Mouse (Mus musculus) forebrain, embryonic 11.5 days (tissue): ENCODE measurements around the gene Ptcd2. TPM values are rescaled to one million over a fixed set of nuclear protein-coding genes. Genes with fewer than 3 reads are reported as not detected.
"Not testable (repeated sequence)": the region's sequence is repeated elsewhere in the genome, so short reads cannot be mapped to it uniquely, and the experiment has no call there.

Experiments
- ATAC-seq: fragments of 200-750 bp; cut with Nextera tagmentation; replicated peaks from 2 replicates; pipeline ENCODE4 v1.8.0; 2017; ENCODE audit warnings: moderate TSS enrichment; ENCODE audit not compliant: low FRiP score
- DNase-seq: peaks from one replicate; pipeline ENCODE4 v3.0.0-alpha.2; 2017; ENCODE audit warnings: low spot score
- H3K27ac ChIP-seq: fragments of 300-500 bp; sonication (generic); 2 replicates; pipeline ENCODE4 v1.5.1; 2014; ENCODE audit warnings: low read depth, low read length
- H3K27me3 ChIP-seq: fragments of 300-500 bp; sonication (generic); 2 replicates; pipeline ENCODE4 v1.6.1; 2014; ENCODE audit warnings: mild to moderate bottlenecking, low read length, mixed read lengths; ENCODE audit not compliant: control insufficient read depth, insufficient read depth
- H3K36me3 ChIP-seq: fragments of 300-500 bp; sonication (generic); 2 replicates; pipeline ENCODE4 v1.6.1; 2014; ENCODE audit warnings: mild to moderate bottlenecking, low read length, moderate library complexity, mixed read lengths; ENCODE audit not compliant: control insufficient read depth, insufficient read depth
- H3K4me1 ChIP-seq: fragments of 300-500 bp; sonication (generic); replicated peaks from 2 replicates; pipeline ENCODE4 v1.6.1; 2014; ENCODE audit warnings: low read length, mixed read lengths; ENCODE audit not compliant: control insufficient read depth, insufficient read depth
- H3K4me2 ChIP-seq: fragments of 300-500 bp; sonication (generic); 2 replicates; pipeline ENCODE4 v1.6.1; 2014; ENCODE audit warnings: low read depth, mild to moderate bottlenecking, low read length, moderate library complexity, mixed read lengths; ENCODE audit not compliant: severe bottlenecking
- H3K4me3 ChIP-seq: fragments of 300-500 bp; sonication (generic); 2 replicates; pipeline ENCODE4 v1.5.1; 2014; ENCODE audit warnings: low read depth, low read length
- H3K9ac ChIP-seq: fragments of 300-500 bp; sonication (generic); 2 replicates; pipeline ENCODE4 v1.6.1; 2014; ENCODE audit warnings: low read length
- H3K9me3 ChIP-seq: fragments of 300-500 bp; sonication (generic); 2 replicates; pipeline ENCODE4 v1.6.1; 2016; ENCODE audit warnings: low read length, mixed read lengths; ENCODE audit not compliant: control insufficient read depth
- WGBS: fragments of 180-500 bp; shearing (Covaris S2); extraction: QIAGEN DNeasy Blood & Tissue Kit; methylation state at CpG from one replicate; pipeline ENCODE4 v1.1.7; 2014; 5-methylcytosine and 5-hydroxymethylcytosine counted together
- polyA plus RNA-seq: library from polyadenylated mRNA; unstranded; fragments of >200 nt; fragmentation: Nextera tagmentation; extraction: Ambion mirVana; gene quantifications from 2 replicates; pipeline ENCODE4 v1.2.1, GENCODE M21; 2014

Ptcd2 gene
- polyA plus RNA-seq, 1 experiment from 2014 or later: 54.2 TPM

GRCm38 (mm10) chr13:99351596-99351995, 7.1 kb upstream of the Ptcd2 start:
- H3K4me1 ChIP-seq: no peaks in the 10 kb centered on the region
- H3K4me2 ChIP-seq: no peak overlapping the region
- WGBS: 83% methylated on average over 3 of the region's 3 CpGs
- H3K9me3 ChIP-seq: no peaks in the 10 kb centered on the region
- H3K27ac ChIP-seq: no peak overlapping the region
- H3K4me3 ChIP-seq: no peak overlapping the region
- DNase-seq (no peak), ATAC-seq (no peak)
- no peak overlapping the region for H3K9ac ChIP-seq
- H3K36me3 ChIP-seq: no peaks in the 10 kb centered on the region; the same call in 1 of the 2 replicates
- no peaks in the 10 kb centered on the region for H3K27me3 ChIP-seq

- Histone ChIP-seq H3K4me3 (no peak overlapping the region), H3K36me3 (no peaks in the 10 kb centered on the region; the same call in 1 of the 2 replicates), H3K4me2 (no peak overlapping the region), H3K9ac (no peak overlapping the region), H3K9me3 (no peaks in the 10 kb centered on the region), H3K27me3 (no peaks in the 10 kb centered on the region), H3K27ac (no peak overlapping the region), H3K4me1 (no peaks in the 10 kb centered on the region)
- no peak for DNase-seq
- 84% methylated on average over 8 of the region's 8 CpGs for WGBS
- no peak for ATAC-seq
Measured at GRCm38 (mm10) chr13:99351186-99351585, 6.7 kb upstream of the Ptcd2 start.

- Histone ChIP-seq H3K27ac (no peak overlapping the region), H3K9ac (no peak overlapping the region), H3K4me3 (no peak overlapping the region), H3K36me3 (no peaks in the 10 kb centered on the region; the same call in 1 of the 2 replicates), H3K4me1 (no peaks in the 10 kb centered on the region), H3K9me3 (no peaks in the 10 kb centered on the region), H3K27me3 (no peaks in the 10 kb centered on the region), H3K4me2 (no peak overlapping the region)
- DNase-seq: no peak
- ATAC-seq: no peak
- WGBS: 94% methylated on average over 6 of the region's 6 CpGs
Measured at GRCm38 (mm10) chr13:99350009-99350408, 5.5 kb upstream of the Ptcd2 start.

- Histone ChIP-seq H3K9ac (peak overlapping the region; percentile 91), H3K9me3 (no peaks in the 10 kb centered on the region), H3K27me3 (no peaks in the 10 kb centered on the region), H3K4me2 (peak overlapping the region; percentile 75), H3K36me3 (no peaks in the 10 kb centered on the region; the same call in 1 of the 2 replicates), H3K27ac (peak overlapping the region; percentile 72), H3K4me3 (peak overlapping the region; percentile 79), H3K4me1 (peaks cover 2% of the 10 kb centered on the region; the same call in 1 of the 2 replicates)
- WGBS: 3% methylated on average over 30 of the region's 30 CpGs
- ATAC-seq: 0 out of 2 replicates have a peak, but pooled peaks have one; percentile 13
- DNase-seq: no peak
Measured at GRCm38 (mm10) chr13:99343876-99344598, 468 bp downstream of the Ptcd2 start.

- Histone ChIP-seq H3K9me3 (no peaks in the 10 kb centered on the region), H3K27ac (no peak overlapping the region), H3K9ac (no peak overlapping the region), H3K4me3 (no peak overlapping the region), H3K4me2 (no peak overlapping the region), H3K4me1 (peaks cover 2% of the 10 kb centered on the region; the same call in 1 of the 2 replicates), H3K27me3 (no peaks in the 10 kb centered on the region), H3K36me3 (no peaks in the 10 kb centered on the region; the same call in 1 of the 2 replicates)
- no peak for ATAC-seq
- 94% methylated on average over 6 of the region's 6 CpGs for WGBS
- no peak for DNase-seq
Measured at GRCm38 (mm10) chr13:99341504-99341903, 3.0 kb downstream of the Ptcd2 start.

GRCm38 (mm10) chr13:99337510-99337909, 7.0 kb downstream of the Ptcd2 start:
- H3K9ac ChIP-seq: no peak overlapping the region
- no peaks in the 10 kb centered on the region for H3K9me3 ChIP-seq
- WGBS: 86% methylated on average over 6 of the region's 6 CpGs
- H3K4me2 ChIP-seq: no peak overlapping the region
- no peaks in the 10 kb centered on the region for H3K4me1 ChIP-seq
- no peak overlapping the region for H3K27ac ChIP-seq
- H3K36me3 ChIP-seq: peaks cover 3% of the 10 kb centered on the region; the same call in 1 of the 2 replicates
- no peak for DNase-seq
- no peak overlapping the region for H3K4me3 ChIP-seq
- H3K27me3 ChIP-seq: no peaks in the 10 kb centered on the region
- ATAC-seq: no peak

GRCm38 (mm10) chr13:99331255-99331654, 13.2 kb downstream of the Ptcd2 start:
- DNase-seq (no peak), ATAC-seq (no peak)
- H3K9me3 ChIP-seq: no peaks in the 10 kb centered on the region
- no peaks in the 10 kb centered on the region for H3K4me1 ChIP-seq
- no peak overlapping the region for H3K4me2 ChIP-seq
- no peak overlapping the region for H3K27ac ChIP-seq
- peaks cover 3% of the 10 kb centered on the region; the same call in 1 of the 2 replicates for H3K36me3 ChIP-seq
- 74% methylated on average over 4 of the region's 4 CpGs for WGBS
- H3K9ac ChIP-seq: no peak overlapping the region
- no peaks in the 10 kb centered on the region for H3K27me3 ChIP-seq
- no peak overlapping the region for H3K4me3 ChIP-seq

GRCm38 (mm10) chr13:99324337-99324685, 20.2 kb downstream of the Ptcd2 start:
- not testable (repeated sequence) for H3K4me3 ChIP-seq, H3K36me3 ChIP-seq
- 95% methylated on average over 8 of the region's 8 CpGs for WGBS

More at GRCm38 (mm10) chr13:99324337-99324685, 20.2 kb downstream of the Ptcd2 start:
- ATAC-seq, H3K9ac ChIP-seq, H3K9me3 ChIP-seq, H3K4me2 ChIP-seq, H3K27ac ChIP-seq, H3K4me1 ChIP-seq, H3K27me3 ChIP-seq, DNase-seq: not testable (repeated sequence)
